Mouse (Mus musculus) cerebellum, adult 2 months (tissue): Measurements from ENCODE around the gene Katnb1.

Experiments
- CTCF ChIP-seq: fragments of 200-500 bp; IDR thresholded peaks from 2 replicates; pipeline ENCODE4 v1.5.1; 2011; ENCODE audit warnings: low read depth, mild to moderate bottlenecking, control low read depth, low read length, moderate library complexity, borderline replicate concordance; ENCODE audit not compliant: insufficient read depth
- POLR2A ChIP-seq: fragments of 200-500 bp; IDR thresholded peaks from 2 replicates; pipeline ENCODE4 v1.6.1; 2011; ENCODE audit warnings: low read length, control low read depth, borderline replicate concordance; ENCODE audit not compliant: insufficient read depth

DNA sequence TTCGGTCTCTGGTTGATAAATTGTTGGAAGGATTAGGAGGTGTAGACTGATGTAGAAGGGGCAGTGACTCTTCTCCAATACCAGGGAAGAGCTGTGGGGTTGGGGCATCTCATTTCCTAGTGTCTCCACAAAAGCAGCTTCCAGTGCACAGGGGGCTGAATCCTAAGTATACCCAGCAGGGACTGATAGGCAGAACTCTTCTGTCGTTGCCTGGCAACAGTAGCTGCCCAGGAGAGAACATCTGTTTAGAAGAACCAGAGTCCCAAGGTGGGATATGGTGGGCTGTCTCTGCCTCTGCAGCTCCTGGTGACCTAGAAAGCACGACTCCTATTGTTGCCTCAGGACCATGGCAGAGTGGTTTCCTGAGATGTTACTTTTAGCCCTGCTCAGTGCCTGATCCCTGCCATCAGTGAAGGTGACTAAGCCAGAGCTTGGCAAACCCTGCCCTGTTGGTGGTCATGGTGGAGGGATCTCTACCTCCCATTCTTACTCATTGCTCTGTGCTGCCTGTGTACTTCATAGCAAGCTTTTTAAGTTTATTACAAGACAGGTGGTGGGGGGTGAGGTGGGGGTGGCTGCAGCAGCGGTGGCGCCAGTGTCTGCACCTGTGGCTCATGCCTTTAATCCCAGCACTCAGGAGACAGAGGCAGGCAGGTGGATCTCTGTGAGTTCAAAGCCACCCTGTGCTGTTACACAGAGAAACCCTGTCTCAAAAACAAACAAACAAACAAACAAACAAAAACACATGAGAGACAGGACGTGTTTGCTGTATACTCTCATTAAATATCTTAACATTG is 32.9 kb upstream of the Katnb1 start:
- TF ChIP-seq CTCF, result no peak
- no peak for TF ChIP-seq POLR2A
